Mouse (Mus musculus) erythroblast, embryonic 14.5 days (primary cell): Measurements from ENCODE around the gene Anks1b.

Experiments used
- GATA1 ChIP-seq: IDR thresholded peaks from 2 replicates; pipeline ENCODE4 v1.6.1; 2012; ENCODE audit warnings: low read length, inconsistent platforms, mixed read lengths
- TAL1 ChIP-seq: IDR thresholded peaks from 3 replicates; pipeline ENCODE4 v1.6.1; 2012; ENCODE audit warnings: low read length, inconsistent platforms, mixed read lengths

DNA sequence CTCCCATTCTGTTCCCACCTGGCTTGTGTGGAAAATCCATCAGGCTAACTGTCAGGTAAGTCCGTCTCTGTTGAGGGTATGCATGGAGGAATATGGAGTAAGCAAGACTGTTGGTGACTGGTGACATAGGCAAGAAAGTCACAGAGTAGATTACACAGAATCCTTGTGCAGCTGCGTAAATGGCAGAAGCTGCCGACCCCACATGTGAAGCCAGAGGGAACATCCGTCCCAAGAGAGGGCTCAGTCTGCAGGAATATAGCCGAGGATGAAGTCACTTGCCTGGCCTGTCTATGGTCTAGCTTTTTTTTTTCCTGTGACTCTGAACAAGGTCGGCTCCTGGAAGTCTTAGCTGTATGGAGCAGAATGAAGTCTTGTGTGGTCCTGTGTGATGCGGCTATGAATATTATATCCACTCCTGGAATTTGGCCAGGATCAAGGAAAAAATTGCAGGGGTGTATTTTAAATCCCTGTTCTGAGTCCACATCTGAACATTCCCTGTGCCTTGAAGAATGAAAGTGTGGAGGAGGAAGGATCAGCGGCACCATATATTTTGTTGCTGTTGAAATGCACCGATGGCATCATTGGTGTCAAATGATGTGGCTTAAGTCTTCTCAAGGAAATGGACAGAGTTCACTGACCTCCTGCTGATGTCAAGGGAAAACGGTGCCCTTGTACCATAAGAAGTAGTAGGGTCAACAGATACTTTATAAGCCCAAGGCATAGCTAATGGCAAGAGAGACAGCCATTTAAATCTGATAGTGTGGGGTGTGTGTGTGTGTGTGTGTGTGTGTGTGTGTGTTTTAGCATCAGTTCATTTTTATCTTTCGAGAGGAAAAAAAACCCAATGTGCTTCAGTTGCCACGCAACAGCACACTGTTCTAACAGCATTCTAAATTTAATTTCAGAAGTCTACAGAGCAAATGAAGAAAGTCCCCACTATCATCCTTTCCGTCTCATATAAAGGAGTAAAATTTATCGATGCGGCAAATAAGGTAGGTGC is 1067.5 kb downstream of the Anks1b start:
- TF ChIP-seq TAL1, result no peak
- TF ChIP-seq GATA1, result no peak
